Mouse (Mus musculus): ENCODE results near the gene Gabrb1.

- no peak for TF ChIP-seq CTCF (IDR thresholded peaks at IDR 0.05; ENCODE audit: extremely low read depth, insufficient read depth, insufficient read length, insufficient replicate concordance)
- no peak for TF ChIP-seq POLR2A (IDR thresholded peaks at IDR 0.05; ENCODE audit: low read depth, low read length)
Observed at GRCm38 (mm10) chr5:71699696-71700467, 42.0 kb downstream of the Gabrb1 start.

All from spleen, adult 2 months (tissue).